23 mouse cellular contexts compared by ENCODE assay signal in the genomic region with DNA sequence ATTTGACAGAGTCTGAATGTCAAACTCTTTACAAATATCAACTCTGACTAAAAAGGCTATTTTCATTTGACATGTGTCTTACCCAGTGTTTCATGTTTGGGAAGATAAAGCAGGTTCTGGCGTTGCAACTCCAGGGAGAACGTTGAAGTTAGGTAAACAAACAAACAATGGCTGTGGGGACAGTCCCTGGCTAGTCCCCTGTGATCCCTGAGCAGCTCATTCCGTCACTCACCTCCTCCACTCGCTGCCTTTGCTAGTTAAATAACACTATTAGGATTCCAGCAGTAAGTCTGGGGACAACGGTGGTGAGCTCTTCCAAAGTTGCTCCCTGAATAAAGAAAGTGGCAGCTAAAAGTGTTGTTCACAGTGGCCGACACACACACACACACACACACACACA.
"Had no signal": no experiment of that assay in that cellular context is flagged by ENCODE, and none has a peak within 500 bp of the region (broad histone marks: within the 10 kb centered on the region; RNA-seq: fewer than 3 reads in every experiment).

No protein-coding gene starts in this region.

- H3K27ac ChIP-seq: lung, embryonic 15.5 days; macrophage; midbrain, embryonic 13.5 days; neural tube, embryonic 13.5 days; neural tube, embryonic 15.5 days; stomach, embryonic 15.5 days; stomach, postnatal 0 days had no signal

- H3K9ac ChIP-seq: lung, embryonic 15.5 days; midbrain, embryonic 13.5 days; neural tube, embryonic 13.5 days; neural tube, embryonic 15.5 days; stomach, embryonic 15.5 days had no signal

- DNase-seq: lung, adult 2 months; lung, postnatal 14 days; lung, postnatal 36 days; retina, postnatal 1 day; right cerebral cortex, adult 18-20 months; right cerebral cortex, postnatal 25 days; right cerebral cortex, postnatal 4 days; spleen, adult 18-20 months; thymus, adult 2 months; thymus, postnatal 25 days; thymus, postnatal 4 days had no signal

- H3K4me3 ChIP-seq: lung, embryonic 15.5 days; megakaryocyte, embryonic 14.5 days; midbrain, embryonic 13.5 days; myocyte; neural tube, embryonic 13.5 days; neural tube, embryonic 15.5 days; stomach, embryonic 15.5 days had no signal

- H3K36me3 ChIP-seq: lung, embryonic 15.5 days; midbrain, embryonic 13.5 days; neural tube, embryonic 13.5 days; neural tube, embryonic 15.5 days; stomach, embryonic 15.5 days had no signal

- H3K4me2 ChIP-seq: lung, embryonic 15.5 days; midbrain, embryonic 11.5 days; midbrain, embryonic 13.5 days; neural tube, embryonic 13.5 days; neural tube, embryonic 15.5 days; stomach, embryonic 15.5 days had no signal

- H3K9me3 ChIP-seq: lung, embryonic 15.5 days; midbrain, embryonic 13.5 days; neural tube, embryonic 13.5 days; neural tube, embryonic 15.5 days; stomach, embryonic 15.5 days had no signal

- H3K27me3 ChIP-seq: lung, embryonic 15.5 days; megakaryocyte, embryonic 14.5 days; midbrain, embryonic 13.5 days; neural tube, embryonic 13.5 days; neural tube, embryonic 15.5 days; stomach, embryonic 15.5 days had no signal

- H3K4me1 ChIP-seq: lung, embryonic 15.5 days; megakaryocyte, embryonic 14.5 days; neural tube, embryonic 15.5 days had no signal

- ATAC-seq: lung, postnatal 0 days; midbrain, embryonic 13.5 days; midbrain, embryonic 16.5 days had no signal
